Mouse (Mus musculus): Measurements from ENCODE around the gene 4632433K11Rik. TPM values are rescaled to one million over a fixed set of nuclear protein-coding genes. Genes with fewer than 3 reads are reported as not detected.
"Not testable (repeated sequence)": the region's sequence is repeated elsewhere in the genome, so short reads cannot be mapped to it uniquely, and the experiment has no call there.

Gene 4632433K11Rik
- polyA plus RNA-seq, 1 experiment from 2014 or later: not detected

GRCm38 (mm10) chr7:5017931-5018330 is 16.0 kb upstream of the 4632433K11Rik start:
- no peak overlapping the region for H3K4me2 ChIP-seq (replicated peaks; ENCODE audit: low read depth)
- peaks cover 3% of the 10 kb centered on the region; the same call in 1 of the 2 replicates for H3K4me1 ChIP-seq (replicated peaks; ENCODE audit: control insufficient read depth, insufficient read depth, low read length)
- H3K36me3 ChIP-seq (ENCODE audit: control insufficient read depth, insufficient read depth): peaks cover 10% of the 10 kb centered on the region; the same call in 1 of the 2 replicates
- no peak overlapping the region for H3K9ac ChIP-seq (ENCODE audit: low read depth, low read length)
- no peak for TF ChIP-seq CTCF (IDR thresholded peaks at IDR 0.05; ENCODE audit: low read depth)
- no peak overlapping the region for H3K27ac ChIP-seq (ENCODE audit: low read depth, low read length)
- H3K4me3 ChIP-seq (ENCODE audit: low read depth, low read length): no peak overlapping the region
- WGBS: 96% methylated on average over 21 of the region's 21 CpGs
- ATAC-seq: no peak
- no peaks in the 10 kb centered on the region for H3K9me3 ChIP-seq (ENCODE audit: control insufficient read depth)
- H3K27me3 ChIP-seq (replicated peaks; ENCODE audit: control insufficient read depth, insufficient read depth, low read length): no peaks in the 10 kb centered on the region

- not testable (repeated sequence) for H3K4me1 ChIP-seq (replicated peaks; ENCODE audit: control insufficient read depth, insufficient read depth, low read length); H3K9me3 ChIP-seq (ENCODE audit: control insufficient read depth); H3K9ac ChIP-seq (ENCODE audit: low read depth, low read length); ATAC-seq; H3K27me3 ChIP-seq (replicated peaks; ENCODE audit: control insufficient read depth, insufficient read depth, low read length)
- Histone ChIP-seq H3K4me3 (ENCODE audit: low read depth, low read length) (peak overlapping the region; percentile 88), H3K4me2 (replicated peaks; ENCODE audit: low read depth) (peak overlapping the region; percentile 75), H3K36me3 (ENCODE audit: control insufficient read depth, insufficient read depth) (peaks cover 20% of the 10 kb centered on the region; the same call in 1 of the 2 replicates), H3K27ac (ENCODE audit: low read depth, low read length) (peak overlapping the region; percentile 95)
- WGBS: 22% methylated on average over 8 of the region's 8 CpGs
These were observed 14.3 kb upstream of the 4632433K11Rik start for GRCm38 (mm10) chr7:5019576-5019975.

DNA sequence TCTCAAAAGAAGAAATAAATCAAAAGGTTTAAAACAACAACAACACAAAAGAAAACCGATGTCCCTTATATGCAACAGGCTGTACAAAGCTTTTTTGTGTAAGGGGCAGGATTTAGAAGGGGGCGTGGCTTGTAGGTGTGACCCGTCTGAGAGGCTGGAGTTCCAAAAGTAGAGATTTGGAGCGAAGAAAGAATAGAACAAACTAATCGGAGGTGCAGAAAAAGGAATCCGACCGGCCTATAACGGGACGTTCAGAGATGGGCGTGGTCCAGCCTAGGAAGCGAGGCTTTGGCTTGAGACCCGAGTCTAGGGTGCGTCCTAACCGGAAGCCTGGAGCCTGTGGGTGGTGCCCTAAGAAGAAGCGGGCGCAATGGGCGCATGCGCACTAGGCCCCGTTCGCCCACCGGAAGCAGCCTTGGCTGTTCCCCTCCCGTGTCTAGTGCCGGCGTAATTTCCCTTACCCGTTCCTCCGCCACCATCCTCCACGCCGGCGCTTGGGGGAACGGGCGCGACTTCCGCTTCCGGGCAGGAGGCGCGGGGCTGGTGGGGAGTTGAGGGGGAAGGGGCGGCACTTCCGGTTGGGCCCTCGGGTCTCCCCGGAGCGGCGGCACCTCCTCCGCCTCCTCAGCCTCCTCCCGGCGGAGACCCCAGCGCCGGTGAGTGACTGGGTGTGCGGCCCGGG is 13.8 kb upstream of the 4632433K11Rik start, which contains the start of the genes Zfp865 and Ccdc106:
TSS of gene Zfp865 (plus strand) at position 377 of the 682 bp plus-strand sequence.
TSS of gene Ccdc106 (plus strand) at position 554 of the 682 bp plus-strand sequence.
- peak within 1 kb of the TSS; percentile 88 for H3K4me3 ChIP-seq (ENCODE audit: low read depth, low read length)
- peak; percentile 86 for ATAC-seq
- TF ChIP-seq CTCF (IDR thresholded peaks at IDR 0.05; ENCODE audit: low read depth): 0 out of 2 replicates have a peak, but pooled peaks have one; percentile 9
- H3K4me1 ChIP-seq (replicated peaks; ENCODE audit: control insufficient read depth, insufficient read depth, low read length): peaks cover 3% of the 10 kb centered on the region; the same call in 1 of the 2 replicates
- H3K27me3 ChIP-seq (replicated peaks; ENCODE audit: control insufficient read depth, insufficient read depth, low read length): no peaks in the 10 kb centered on the region
- H3K9ac ChIP-seq (ENCODE audit: low read depth, low read length): peak within 1 kb of the TSS; percentile 96
- H3K27ac ChIP-seq (ENCODE audit: low read depth, low read length): peak within 1 kb of the TSS; percentile 95
- H3K9me3 ChIP-seq (ENCODE audit: control insufficient read depth): no peaks in the 10 kb centered on the region
- WGBS: under 1% methylated on average over 49 of the region's 49 CpGs
- peak within 1 kb of the TSS; percentile 75 for H3K4me2 ChIP-seq (replicated peaks; ENCODE audit: low read depth)
- peaks cover 22% of the 10 kb centered on the region; the same call in 1 of the 2 replicates for H3K36me3 ChIP-seq (ENCODE audit: control insufficient read depth, insufficient read depth)

DNA sequence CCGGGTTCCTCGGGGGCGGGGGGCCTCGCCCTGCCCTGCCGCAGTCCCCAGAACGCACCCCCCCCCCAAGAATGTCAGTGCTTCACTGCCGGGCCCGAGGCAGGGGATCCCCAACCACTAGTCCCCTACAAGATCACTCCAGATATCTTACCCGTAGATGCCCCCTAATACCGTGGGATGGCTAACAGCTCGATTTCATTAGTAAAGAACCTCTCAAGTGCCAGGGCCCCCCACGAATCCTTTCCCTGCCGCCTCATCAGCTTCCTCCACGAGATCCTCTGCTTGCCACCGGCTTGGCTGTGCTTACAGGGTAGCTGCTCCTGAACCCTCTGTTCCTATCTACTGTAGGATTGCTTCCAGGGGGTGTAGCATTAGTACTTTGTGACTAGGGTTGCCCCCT is 13.2 kb upstream of the 4632433K11Rik start:
- WGBS: under 1% methylated on average over 15 of the region's 15 CpGs
- Histone ChIP-seq H3K9ac (ENCODE audit: low read depth, low read length) (peak overlapping the region; percentile 96), H3K36me3 (ENCODE audit: control insufficient read depth, insufficient read depth) (peaks cover 22% of the 10 kb centered on the region; the same call in 1 of the 2 replicates), H3K27ac (ENCODE audit: low read depth, low read length) (peak overlapping the region; percentile 95), H3K9me3 (ENCODE audit: control insufficient read depth) (no peaks in the 10 kb centered on the region), H3K4me1 (replicated peaks; ENCODE audit: control insufficient read depth, insufficient read depth, low read length) (peaks cover 3% of the 10 kb centered on the region; the same call in 1 of the 2 replicates), H3K27me3 (replicated peaks; ENCODE audit: control insufficient read depth, insufficient read depth, low read length) (no peaks in the 10 kb centered on the region), H3K4me2 (replicated peaks; ENCODE audit: low read depth) (peak overlapping the region; percentile 75), H3K4me3 (ENCODE audit: low read depth, low read length) (peak overlapping the region; percentile 88)
- no peak for TF ChIP-seq CTCF (IDR thresholded peaks at IDR 0.05; ENCODE audit: low read depth)
- ATAC-seq: 0 out of 2 replicates have a peak, but pooled peaks have one; percentile 0

- peak overlapping the region; percentile 75 for H3K4me2 ChIP-seq (replicated peaks; ENCODE audit: low read depth)
These were observed 12.7 kb upstream of the 4632433K11Rik start for GRCm38 (mm10) chr7:5021197-5021596.

DNA sequence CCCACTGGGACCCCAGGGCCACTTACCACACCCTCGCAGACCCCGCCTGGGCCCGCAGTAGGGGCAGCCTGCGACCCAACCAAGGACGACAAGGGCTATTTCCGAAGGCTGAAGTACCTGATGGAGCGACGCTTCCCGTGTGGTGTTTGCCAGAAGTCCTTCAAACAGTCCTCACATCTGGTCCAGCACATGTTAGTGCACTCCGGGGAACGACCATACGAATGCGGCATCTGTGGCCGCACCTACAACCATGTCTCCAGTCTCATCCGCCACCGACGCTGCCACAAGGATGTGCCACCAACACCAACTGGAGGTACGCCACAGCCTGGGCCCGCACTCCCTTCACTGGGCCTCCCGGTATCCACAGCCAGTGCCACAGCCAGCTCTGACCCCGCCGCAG is 4.4 kb upstream of the 4632433K11Rik start:
- Histone ChIP-seq H3K4me1 (replicated peaks; ENCODE audit: control insufficient read depth, insufficient read depth, low read length) (no peaks in the 10 kb centered on the region), H3K4me2 (replicated peaks; ENCODE audit: low read depth) (no peak overlapping the region), H3K36me3 (ENCODE audit: control insufficient read depth, insufficient read depth) (peaks cover 55% of the 10 kb centered on the region), H3K9ac (ENCODE audit: low read depth, low read length) (no peak overlapping the region), H3K27me3 (replicated peaks; ENCODE audit: control insufficient read depth, insufficient read depth, low read length) (no peaks in the 10 kb centered on the region), H3K9me3 (ENCODE audit: control insufficient read depth) (peaks cover 16% of the 10 kb centered on the region), H3K4me3 (ENCODE audit: low read depth, low read length) (no peak overlapping the region), H3K27ac (ENCODE audit: low read depth, low read length) (0 out of 2 replicates have a peak overlapping the region, but pooled peaks have one; percentile 46)
- no peak for TF ChIP-seq CTCF (IDR thresholded peaks at IDR 0.05; ENCODE audit: low read depth)
- 92% methylated on average over 22 of the region's 22 CpGs for WGBS
- no peak for ATAC-seq

More at GRCm38 (mm10) chr7:5021197-5021596, 12.7 kb upstream of the 4632433K11Rik start:
- H3K27me3 ChIP-seq (replicated peaks; ENCODE audit: control insufficient read depth, insufficient read depth, low read length): no peaks in the 10 kb centered on the region
- WGBS: 41% methylated on average over 5 of the region's 5 CpGs
- no peaks in the 10 kb centered on the region; the same call in 1 of the 2 replicates for H3K4me1 ChIP-seq (replicated peaks; ENCODE audit: control insufficient read depth, insufficient read depth, low read length)
- no peak for ATAC-seq
- H3K4me3 ChIP-seq (ENCODE audit: low read depth, low read length): peak overlapping the region; percentile 88
- H3K9ac ChIP-seq (ENCODE audit: low read depth, low read length): peak overlapping the region; percentile 96
- H3K27ac ChIP-seq (ENCODE audit: low read depth, low read length): peak overlapping the region; percentile 95
- H3K9me3 ChIP-seq (ENCODE audit: control insufficient read depth): no peaks in the 10 kb centered on the region
- H3K36me3 ChIP-seq (ENCODE audit: control insufficient read depth, insufficient read depth): peaks cover 22% of the 10 kb centered on the region; the same call in 1 of the 2 replicates
- TF ChIP-seq CTCF (IDR thresholded peaks at IDR 0.05; ENCODE audit: low read depth): no peak
